Mouse (Mus musculus) T-helper 2 cell (primary cell): ENCODE results near the gene Abhd18.

Source experiments
- in situ Hi-C: fragments of 300-600 bp; cut with MboI, MseI; formaldehyde crosslinking; loops from one replicate; pipeline ENCODE4 v1.15.1; 2025; ENCODE audit warnings: high pct_unique_total_duplicates

Abhd18 gene

DNA sequence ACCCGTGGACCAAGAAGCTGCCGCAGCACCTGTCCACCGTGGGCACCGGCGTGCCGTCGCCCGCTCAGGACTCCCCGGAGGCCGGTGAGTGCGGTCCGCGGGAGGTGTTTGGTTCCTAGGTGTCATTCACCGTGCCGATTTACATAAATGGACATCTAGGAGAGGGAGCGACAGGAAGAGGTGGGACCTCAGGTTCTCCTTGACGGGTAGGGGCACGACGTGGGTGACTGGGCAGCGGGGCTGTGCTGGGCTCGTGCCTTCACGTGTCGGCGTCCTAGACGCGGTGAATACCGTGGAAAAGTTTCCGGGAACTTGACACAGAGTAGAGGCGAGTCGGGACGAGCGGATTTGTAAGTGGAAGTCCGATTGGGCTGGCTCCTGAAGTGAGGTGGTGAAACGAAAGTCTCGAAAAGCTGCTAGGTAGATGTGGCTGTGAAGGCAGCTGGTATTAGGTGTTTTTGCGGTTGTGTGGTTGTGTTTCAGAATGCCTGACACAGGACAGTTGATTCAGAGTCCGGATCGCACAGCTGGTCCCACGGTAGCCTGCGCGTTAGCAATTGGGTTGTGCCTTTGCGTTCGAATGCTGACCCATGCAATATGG lies 103.9 kb downstream of the Abhd18 start:
- in situ Hi-C loops = loop anchor here (25.0 kb wide), 1 partner anchor 413 kb away; the partner anchor contains the start of gene Intu

DNA sequence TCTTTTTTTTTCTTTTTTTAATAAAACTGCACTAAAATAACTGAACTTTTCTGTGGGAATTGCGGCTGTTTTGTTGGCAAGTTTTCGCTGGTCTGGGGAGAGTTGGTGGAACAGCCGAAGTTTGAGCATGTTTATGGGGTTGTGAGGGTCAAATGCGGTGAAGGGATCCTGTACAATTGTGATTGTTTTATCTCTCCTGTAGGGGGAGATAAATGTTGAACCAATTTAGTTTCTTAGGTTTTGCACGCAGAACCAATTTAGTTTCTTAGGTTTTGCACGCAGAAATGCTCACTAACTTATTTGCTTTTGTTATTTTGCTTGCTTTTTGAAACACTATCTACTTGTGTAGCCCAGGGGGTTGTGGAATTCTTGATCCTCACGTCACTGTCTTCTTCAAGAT lies 104.6 kb downstream of the Abhd18 start:
- in situ Hi-C loops = loop anchor here (25.0 kb wide), 1 partner anchor 414 kb away; the partner anchor contains the start of gene Intu

GRCm38 (mm10) chr3:40952606-40953005 lies 105.8 kb downstream of the Abhd18 start:
- in situ Hi-C loops = loop anchor here (25.0 kb wide), 1 partner anchor 415 kb away; the partner anchor contains the start of gene Intu

DNA sequence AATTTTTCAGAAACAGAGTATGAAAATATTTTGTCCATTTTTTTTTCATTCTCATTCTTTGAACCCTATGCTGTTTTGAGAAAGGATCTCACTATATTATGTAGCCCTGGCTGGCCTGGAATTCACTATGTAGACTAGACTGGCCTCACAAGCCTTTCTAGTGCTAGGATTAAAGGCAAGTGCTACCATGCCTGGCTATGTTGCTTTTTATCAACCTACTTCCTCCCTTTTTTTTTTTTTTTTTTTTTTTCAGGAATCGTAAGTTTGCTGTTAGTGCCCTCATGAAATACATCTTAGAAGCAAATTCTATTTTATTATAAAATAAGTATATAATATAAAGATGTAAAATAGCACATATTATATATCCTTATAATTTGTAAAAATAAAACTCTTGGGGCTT lies 108.0 kb downstream of the Abhd18 start:
- in situ Hi-C loops = loop anchor here (25.0 kb wide), 1 partner anchor 417 kb away; the partner anchor contains the start of gene Intu

GRCm38 (mm10) chr3:40958831-40959230 lies 112.1 kb downstream of the Abhd18 start:
- in situ Hi-C loops = loop anchor here (25.0 kb wide), 1 partner anchor 422 kb away; the partner anchor contains the start of gene Intu

DNA sequence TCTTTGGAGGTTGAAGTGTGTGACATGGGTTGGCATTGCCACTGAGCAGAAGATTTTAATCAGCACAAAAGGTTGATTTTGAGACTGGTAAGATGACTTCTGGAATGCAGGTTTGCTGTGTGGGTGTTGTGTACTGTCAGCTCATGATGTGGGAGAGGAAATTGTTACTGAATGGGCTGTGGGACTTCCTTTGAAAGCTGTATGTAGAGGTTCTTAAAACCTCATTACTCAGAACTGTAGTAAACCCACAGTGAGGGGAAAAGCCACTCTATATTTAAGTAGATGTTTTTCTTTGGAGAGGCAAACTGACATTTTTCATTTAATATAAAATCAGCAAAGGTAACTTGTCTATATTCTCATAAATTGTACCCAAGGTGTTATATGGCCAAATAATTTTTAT lies 134.0 kb downstream of the Abhd18 start:
- in situ Hi-C loops = no loop called here

GRCm38 (mm10) chr3:40987539-40987938 lies 140.8 kb downstream of the Abhd18 start:
- in situ Hi-C loops = no loop called here
